Mouse (Mus musculus) Muller cell, postnatal 12 days (primary cell): Measurements from ENCODE around the gene Vmn1r4.

ENCODE experiments used
- DNase-seq: peaks from one replicate; pipeline ENCODE4 v3.0.0-alpha.2; 2015; ENCODE audit errors: inconsistent ontology term

The Vmn1r4 gene

GRCm38 (mm10) chr6:56923726-56924707 is at the start of gene Vmn1r4, which contains the start of gene Nt5c3:
Gene Vmn1r4, plus strand, starts transcription at chr6:56924015.
Gene Nt5c3, minus strand, starts transcription at chr6:56923932.
- peak; percentile 99 for DNase-seq

GRCm38 (mm10) chr6:56876870-56877269 is 46.9 kb upstream of the Vmn1r4 start:
- no peak for DNase-seq

DNA sequence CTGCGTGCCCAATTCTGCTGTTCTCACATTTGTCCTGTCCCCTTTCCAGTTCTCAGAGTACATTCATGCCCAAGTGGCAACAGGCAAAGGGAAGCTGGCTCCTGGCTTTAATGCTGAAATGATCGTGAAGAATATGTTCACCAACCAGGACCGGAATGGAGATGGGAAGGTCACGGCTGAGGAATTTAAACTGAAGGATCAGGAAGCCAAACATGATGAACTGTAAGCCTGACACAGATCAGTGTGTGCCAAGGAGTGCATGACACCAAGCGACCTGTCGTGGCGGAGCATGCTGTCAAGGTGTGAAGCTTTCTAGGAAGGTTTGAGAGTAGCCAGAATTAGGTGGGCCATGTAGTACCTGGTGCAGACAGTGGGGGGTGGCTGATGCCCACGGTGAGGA is 45.8 kb upstream of the Vmn1r4 start:
- no peak for DNase-seq

GRCm38 (mm10) chr6:56879352-56879955 is 44.4 kb upstream of the Vmn1r4 start:
- no peak for DNase-seq

GRCm38 (mm10) chr6:56888561-56888960 is 35.3 kb upstream of the Vmn1r4 start:
- DNase-seq = no peak

DNA sequence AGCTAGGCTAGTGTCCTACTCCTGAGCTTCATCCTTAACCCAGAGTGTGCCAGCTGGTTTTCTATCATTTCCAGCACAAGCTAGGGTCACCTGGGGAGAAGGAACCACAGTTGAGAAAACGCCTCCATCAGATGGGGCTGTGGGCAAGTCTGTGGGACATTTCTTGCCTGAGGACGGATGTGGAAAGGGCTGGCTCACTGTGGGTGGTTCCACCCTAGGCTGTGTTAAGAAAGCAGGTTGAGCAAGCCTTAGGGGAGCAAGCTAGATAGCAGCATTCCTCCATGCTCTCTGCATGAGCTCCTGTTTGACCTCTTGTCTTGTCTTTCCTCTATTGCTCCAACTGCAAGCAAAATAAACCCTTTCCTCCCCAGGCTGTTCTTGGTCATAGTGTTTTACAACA is 33.1 kb upstream of the Vmn1r4 start:
- DNase-seq = no peak

GRCm38 (mm10) chr6:56899601-56900000 is 24.2 kb upstream of the Vmn1r4 start:
- no peak for DNase-seq

DNA sequence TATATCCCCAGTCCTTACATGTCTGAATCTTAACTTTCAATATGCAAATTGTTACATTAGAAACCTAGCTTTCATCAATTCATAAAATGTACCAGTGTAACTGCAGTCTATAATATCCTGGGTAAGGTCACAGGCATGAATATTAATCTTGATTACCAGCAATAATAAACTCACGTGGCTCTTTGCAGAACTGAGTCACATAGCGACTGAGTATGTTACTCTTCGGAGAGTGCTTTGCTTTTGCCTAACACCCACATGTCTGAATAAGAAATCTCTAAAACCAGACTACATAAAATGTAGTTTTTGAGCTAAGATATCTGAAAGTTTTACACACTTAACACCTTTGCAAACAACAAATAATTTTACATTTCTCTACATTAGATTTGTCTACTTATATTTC is 22.5 kb upstream of the Vmn1r4 start:
- no peak for DNase-seq

GRCm38 (mm10) chr6:56901824-56902386 is 21.9 kb upstream of the Vmn1r4 start:
- peak; percentile 16 for DNase-seq

GRCm38 (mm10) chr6:56902606-56903520 is 21.0 kb upstream of the Vmn1r4 start:
- no peak for DNase-seq

GRCm38 (mm10) chr6:56903831-56904230 is 20.0 kb upstream of the Vmn1r4 start:
- DNase-seq = no peak

DNA sequence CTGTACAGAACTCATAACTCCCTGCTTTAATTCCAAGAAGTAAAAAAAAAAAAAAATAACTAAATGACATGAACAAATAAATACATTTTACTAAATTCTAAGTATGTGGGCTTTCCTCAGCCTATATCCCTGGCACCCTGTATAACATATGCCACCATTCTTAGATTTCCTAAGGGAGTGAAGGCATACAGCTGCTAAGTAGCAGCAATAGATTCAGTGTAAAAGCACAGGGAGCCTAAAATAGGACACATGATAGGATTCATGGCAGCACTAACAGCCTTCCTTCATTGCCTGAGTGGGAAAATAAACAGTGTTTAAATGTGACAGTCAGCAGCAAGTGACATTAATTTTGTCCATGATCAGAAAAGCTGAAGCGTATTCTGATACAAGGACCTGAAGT is 19.5 kb upstream of the Vmn1r4 start:
- no peak for DNase-seq

DNA sequence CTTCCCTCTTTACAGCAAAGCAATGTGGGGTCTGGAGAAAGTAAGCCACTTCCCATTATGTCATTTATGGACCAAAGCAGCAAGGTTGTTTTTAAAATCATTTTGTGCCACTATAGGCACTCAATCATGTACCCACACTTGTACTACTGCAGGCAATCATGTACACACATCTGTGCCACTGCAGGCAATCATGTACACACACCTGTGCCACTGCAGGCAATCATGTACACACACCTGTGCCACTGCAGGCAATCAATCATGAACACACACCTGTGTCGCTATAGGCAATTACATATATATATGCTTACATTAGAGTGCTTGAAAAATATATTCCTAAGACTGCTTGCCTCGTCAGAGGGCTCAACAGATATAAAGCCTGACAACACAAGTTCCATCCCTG is 18.8 kb upstream of the Vmn1r4 start:
- DNase-seq = no peak

DNA sequence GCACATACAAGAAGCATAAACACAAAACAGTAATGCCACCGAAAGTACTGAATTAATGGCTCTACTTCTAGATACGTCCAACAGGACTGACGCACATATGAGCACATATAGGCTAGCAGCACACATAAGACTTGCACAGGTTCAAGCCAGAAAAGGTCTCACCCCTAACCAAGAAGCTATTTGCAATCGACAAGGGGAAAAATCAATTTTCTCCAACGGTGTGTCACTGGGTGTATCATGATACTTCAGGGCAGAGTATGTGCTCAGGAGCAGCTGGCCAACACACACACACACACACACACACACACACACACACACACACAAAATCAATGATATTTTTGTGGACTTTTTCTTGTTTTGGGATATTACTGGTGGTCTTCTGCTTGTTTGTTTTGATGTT is 18.3 kb upstream of the Vmn1r4 start:
- no peak for DNase-seq

- no peak for DNase-seq
These were observed 17.5 kb upstream of the Vmn1r4 start for GRCm38 (mm10) chr6:56906121-56906846.

GRCm38 (mm10) chr6:56907973-56908372 is 15.8 kb upstream of the Vmn1r4 start:
- DNase-seq = no peak

DNA sequence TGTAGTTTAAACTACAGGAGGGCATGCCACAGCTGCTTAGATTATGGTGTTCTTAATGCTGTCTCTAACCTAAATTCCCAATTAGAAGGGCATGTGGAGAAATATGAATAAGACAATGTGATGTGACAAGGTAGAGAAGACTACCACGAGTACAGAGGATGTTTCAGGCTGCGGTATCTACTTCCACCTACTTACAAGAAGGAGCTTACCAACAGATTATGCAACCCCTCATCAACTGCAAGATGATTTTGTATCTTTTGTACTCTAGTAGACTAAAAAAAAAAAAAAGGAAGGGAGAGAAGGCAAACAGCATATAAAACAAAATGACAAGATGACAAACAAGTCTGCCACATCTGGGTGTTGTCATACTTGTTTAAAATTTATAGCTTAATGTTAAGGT is 15.4 kb upstream of the Vmn1r4 start:
- no peak for DNase-seq

DNA sequence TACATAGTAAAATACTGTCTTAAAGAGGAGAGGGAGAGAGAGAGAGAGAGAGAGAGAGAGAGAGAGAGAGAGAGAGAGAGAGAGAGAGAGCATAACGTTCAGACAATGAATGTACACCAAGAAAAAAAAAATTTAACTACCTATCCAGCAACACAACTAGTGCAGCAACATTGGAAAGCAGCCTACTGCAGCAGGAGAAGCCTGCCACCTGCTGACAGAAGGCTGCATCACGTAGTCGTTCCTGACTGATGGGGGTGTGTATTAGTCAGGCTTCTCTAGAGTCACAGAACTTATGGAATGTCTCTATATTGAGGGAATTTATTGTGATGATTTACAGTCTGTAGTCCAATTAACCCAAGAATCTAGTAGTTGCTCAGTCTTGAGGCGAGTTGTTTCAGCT is 14.9 kb upstream of the Vmn1r4 start:
- DNase-seq = peak; percentile 34

DNA sequence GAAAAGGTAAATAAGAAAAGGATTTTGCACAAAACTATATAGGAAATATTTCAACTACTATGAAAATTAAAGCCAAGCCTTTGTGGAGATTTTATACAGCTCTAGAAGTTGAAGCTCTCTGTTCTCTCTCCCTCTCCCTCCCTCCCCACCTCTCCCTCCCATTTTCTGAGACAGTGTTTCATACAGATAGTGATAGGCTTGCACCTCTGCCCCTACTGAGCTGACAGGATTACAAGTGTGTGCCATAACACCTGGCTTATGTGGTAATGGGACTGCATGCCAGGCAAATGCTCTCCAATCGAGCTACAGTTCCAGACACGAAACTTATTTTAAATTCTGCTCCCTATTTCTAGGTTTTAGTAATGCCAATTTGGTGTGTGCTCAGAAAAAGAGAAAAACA is 12.9 kb upstream of the Vmn1r4 start:
- no peak for DNase-seq

DNA sequence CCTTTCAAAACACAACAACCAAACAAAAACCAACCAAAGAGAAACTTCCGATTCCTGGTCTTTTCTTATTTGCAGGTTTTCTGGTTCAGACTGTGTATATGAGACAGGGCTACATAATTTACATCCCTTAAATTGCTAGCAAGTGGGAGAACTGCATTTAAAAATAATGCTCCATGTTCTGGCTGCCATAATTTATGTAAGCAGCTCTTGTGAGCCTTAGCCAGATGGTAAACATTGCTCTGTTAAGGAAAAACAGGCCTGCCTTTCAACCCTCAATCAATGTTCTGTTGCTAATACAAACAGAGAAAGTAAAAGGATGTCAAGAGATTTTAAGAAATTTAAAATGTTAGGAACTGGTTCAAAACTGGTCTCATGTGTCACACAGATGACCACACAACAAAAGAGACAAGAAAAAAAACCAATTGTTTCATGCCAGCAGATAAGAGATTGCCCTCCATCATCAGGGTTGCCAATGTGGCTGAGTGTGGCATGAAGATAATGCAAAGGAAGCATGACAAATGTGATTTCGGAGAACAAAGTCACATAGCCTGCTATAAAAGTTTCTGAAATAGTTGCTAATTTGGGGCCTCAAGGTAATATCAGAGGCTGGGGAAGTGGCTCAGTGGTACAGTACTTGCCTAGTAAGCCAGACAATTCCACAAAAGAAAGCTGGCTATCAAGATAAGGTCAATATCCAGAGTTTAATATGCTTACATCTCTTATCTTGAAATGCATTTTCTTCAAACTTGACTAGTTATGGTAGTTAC is 10.5 kb upstream of the Vmn1r4 start:
- no peak for DNase-seq
